In the genomic region with DNA sequence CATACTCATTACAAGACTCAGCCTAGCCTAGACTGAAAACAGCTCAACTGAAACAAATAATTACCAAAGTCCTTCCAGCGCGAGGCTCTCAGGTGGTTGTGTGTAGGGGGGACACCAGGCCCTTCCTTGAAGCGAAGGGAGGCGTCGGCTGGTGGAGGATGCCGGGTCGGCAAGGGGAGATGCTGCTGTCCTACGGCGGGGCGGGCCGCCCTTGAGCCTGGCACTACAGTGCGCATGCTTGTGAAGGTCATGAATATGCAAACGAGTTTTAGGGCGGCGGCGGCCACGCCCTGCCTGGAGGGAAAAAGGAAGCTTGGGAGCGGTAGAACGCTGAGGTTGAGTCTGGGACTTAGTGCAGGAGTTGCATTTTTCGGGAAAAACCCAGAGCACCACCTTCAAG, we compare ENCODE assay signal across 8 mouse cellular contexts. TPM values are rescaled to one million over a fixed set of nuclear protein-coding genes. Genes with fewer than 3 reads are reported as not detected.
DNase-seq lines count a peak whose midpoint lies in the region; ATAC-seq and TF ChIP-seq lines count a peak whose summit lies in the region.

No protein-coding gene starts in this region.

- H3K9ac ChIP-seq in heart, embryonic 13.5 days, result peak overlapping the region; percentile 72
- peak overlapping the region; percentile 59 for H3K9ac ChIP-seq in kidney, embryonic 16.5 days (replicated peaks; ENCODE audit: low read length)

- ATAC-seq in heart, embryonic 13.5 days (ENCODE audit: extremely low read depth, insufficient number of reproducible peaks, low FRiP score, low TSS enrichment), result no peak; the same call in 1 of the 2 replicates
- ATAC-seq in kidney, embryonic 16.5 days (ENCODE audit: low FRiP score, low TSS enrichment), result peak; percentile 55

- H3K4me1 ChIP-seq in erythroblast, embryonic 14.5 days (ENCODE audit: control insufficient read depth), result peaks cover 19% of the 10 kb centered on the region
- peaks cover 52% of the 10 kb centered on the region for H3K4me1 ChIP-seq in heart, embryonic 13.5 days
- peaks cover 54% of the 10 kb centered on the region for H3K4me1 ChIP-seq in kidney, embryonic 16.5 days (ENCODE audit: insufficient read depth, low read length)
- peaks cover 3% of the 10 kb centered on the region; the same call in 1 of the 2 replicates for H3K4me1 ChIP-seq in lung, adult 2 months (ENCODE audit: control insufficient read depth, insufficient read depth, low read length)
- H3K4me1 ChIP-seq in olfactory bulb, adult 2 months (ENCODE audit: control insufficient read depth, insufficient read depth, low read length), result peaks cover 73% of the 10 kb centered on the region

- peak; percentile 58 for DNase-seq in ovary, adult 18-20 months (ENCODE audit: low spot score)
- no peak for DNase-seq in ovary, postnatal 10 days (ENCODE audit: low spot score)
- DNase-seq in lung, adult 2 months, result peak; percentile 51
- peak; percentile 54 to 62 for DNase-seq in thymus, postnatal 10 days (ENCODE audit: low spot score in 2 of 2)

- TF ChIP-seq POLR2A in lung, adult 2 months (IDR thresholded peaks at IDR 0.05; ENCODE audit: borderline replicate concordance, extremely low read depth, low read depth, low read length), result no peak
- no peak for TF ChIP-seq POLR2A in olfactory bulb, adult 2 months (IDR thresholded peaks at IDR 0.05; ENCODE audit: insufficient read depth, low read depth, low read length)

- no peaks in the 10 kb centered on the region for H3K36me3 ChIP-seq in erythroblast, embryonic 14.5 days (ENCODE audit: control insufficient read depth)
- H3K36me3 ChIP-seq in heart, embryonic 13.5 days, result no peaks in the 10 kb centered on the region
- no peaks in the 10 kb centered on the region for H3K36me3 ChIP-seq in kidney, embryonic 16.5 days (ENCODE audit: insufficient read depth, low read length)

- no peak for TF ChIP-seq CTCF in lung, adult 2 months (IDR thresholded peaks at IDR 0.05; ENCODE audit: insufficient read depth, low read length)
- TF ChIP-seq CTCF in olfactory bulb, adult 2 months (IDR thresholded peaks at IDR 0.05; ENCODE audit: insufficient read depth, low read depth, low read length), result no peak

- under 1% methylated on average over 20 of the region's 20 CpGs for WGBS in heart, embryonic 13.5 days
- WGBS in kidney, embryonic 16.5 days, result under 1% methylated on average over 20 of the region's 20 CpGs
- WGBS in lung, adult 2 months, result 2% methylated on average over 20 of the region's 20 CpGs
- WGBS in olfactory bulb, adult 2 months, result 3% methylated on average over 20 of the region's 20 CpGs

- 0 out of 2 replicates have a peak overlapping the region, but pooled peaks have one; percentile 6 for H3K27ac ChIP-seq in heart, embryonic 13.5 days (replicated peaks)
- H3K27ac ChIP-seq in kidney, embryonic 16.5 days (ENCODE audit: low read length), result no peak overlapping the region
- peak overlapping the region; percentile 69; the same call in 1 of the 2 replicates for H3K27ac ChIP-seq in olfactory bulb, adult 2 months (ENCODE audit: insufficient read depth, low read depth, low read length)

- peak overlapping the region; percentile 48 for H3K4me3 ChIP-seq in erythroblast, embryonic 14.5 days (replicated peaks)
- H3K4me3 ChIP-seq in heart, embryonic 13.5 days, result peak overlapping the region; percentile 42
- peak overlapping the region; percentile 40 for H3K4me3 ChIP-seq in kidney, embryonic 16.5 days (ENCODE audit: low read length)
- peak overlapping the region; percentile 27 for H3K4me3 ChIP-seq in lung, adult 2 months (replicated peaks; ENCODE audit: extremely low read depth, low read depth, low read length)
- peak overlapping the region; percentile 36 for H3K4me3 ChIP-seq in olfactory bulb, adult 2 months (ENCODE audit: insufficient read depth, low read depth, low read length)

- peaks cover 67% of the 10 kb centered on the region for H3K27me3 ChIP-seq in erythroblast, embryonic 14.5 days (ENCODE audit: control insufficient read depth)
- H3K27me3 ChIP-seq in heart, embryonic 13.5 days (replicated peaks), result peaks cover 55% of the 10 kb centered on the region
- H3K27me3 ChIP-seq in kidney, embryonic 16.5 days (ENCODE audit: insufficient read depth, low read length), result peaks cover 24% of the 10 kb centered on the region

- H3K4me2 ChIP-seq in heart, embryonic 13.5 days, result peak overlapping the region; percentile 70
- H3K4me2 ChIP-seq in kidney, embryonic 16.5 days (replicated peaks; ENCODE audit: low read depth, low read length), result peak overlapping the region; percentile 62

- no peaks in the 10 kb centered on the region for H3K9me3 ChIP-seq in erythroblast, embryonic 14.5 days (ENCODE audit: control insufficient read depth, low read length)
- H3K9me3 ChIP-seq in heart, embryonic 13.5 days, result no peaks in the 10 kb centered on the region
- no peaks in the 10 kb centered on the region for H3K9me3 ChIP-seq in kidney, embryonic 16.5 days (ENCODE audit: low read length)

RNA-seq across cellular contexts. Expression of a gene that starts 38.3 kb away (rescaled TPM):
- 0.01 TPM in 1 of 2 replicates, not detected in the other for polyA plus RNA-seq in erythroblast, embryonic 14.5 days (2012)
- polyA plus RNA-seq in heart, embryonic 13.5 days (2015; fragmentation: Nextera tagmentation; extraction: Ambion mirVana), result 1.1 and 1.4 TPM in 2 replicates
- polyA plus RNA-seq in kidney, embryonic 16.5 days (2015; fragmentation: Nextera tagmentation; extraction: Ambion mirVana), result 5.4 and 6.8 TPM in 2 replicates
- 0.29 and 0.40 TPM in 2 replicates for polyA plus RNA-seq in lung, adult 2 months (2012; rRNA removed)
- polyA plus RNA-seq in olfactory bulb, adult 2 months (2012; ENCODE audit: insufficient read depth, insufficient read length, low replicate concordance, missing spikeins), result not detected in 2 replicates
